ENCODE assay signal across 8 mouse cellular contexts in the genomic region with DNA sequence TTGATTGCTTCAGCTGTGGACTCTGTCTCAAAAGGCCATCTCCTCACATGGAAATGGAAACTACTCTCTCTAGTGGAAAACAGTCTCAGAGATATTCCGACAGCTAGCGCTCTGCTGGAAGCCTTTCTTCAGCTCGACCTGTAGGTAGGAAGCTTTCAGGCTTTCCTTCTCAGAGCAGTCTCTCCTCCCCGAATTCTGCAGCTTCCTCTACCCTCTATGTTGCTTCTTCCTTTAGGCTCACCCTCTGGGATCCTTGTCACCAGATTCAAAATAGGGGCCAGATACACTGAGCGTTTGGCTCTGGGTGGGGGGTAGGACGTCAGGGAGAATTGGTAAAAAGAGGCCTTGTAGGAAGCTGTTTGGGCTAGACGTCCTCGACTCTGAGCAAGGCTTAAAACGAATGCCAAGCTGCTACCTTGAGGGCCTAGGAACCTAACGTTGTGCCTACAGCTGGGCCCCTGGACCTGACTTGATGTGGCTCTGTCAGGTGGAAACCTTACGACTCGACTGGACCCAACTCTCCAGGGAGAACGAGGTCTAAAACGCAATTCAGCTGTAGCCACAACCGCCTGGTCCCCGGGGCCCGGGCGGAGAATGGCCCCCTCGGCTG. TPM values are rescaled to one million over a fixed set of nuclear protein-coding genes. Genes with fewer than 3 reads are reported as not detected.
DNase-seq lines count a peak whose midpoint lies in the region; ATAC-seq and TF ChIP-seq lines count a peak whose summit lies in the region.

No protein-coding gene starts in this region.

- TF ChIP-seq POLR2A in olfactory bulb, adult 2 months (IDR thresholded peaks at IDR 0.05; ENCODE audit: insufficient read depth, low read depth, low read length) = no peak

- H3K27ac ChIP-seq in embryonic facial prominence, embryonic 15.5 days (replicated peaks) = no peak overlapping the region
- peak overlapping the region; percentile 96 for H3K27ac ChIP-seq in limb, embryonic 10.5 days
- no peak overlapping the region for H3K27ac ChIP-seq in olfactory bulb, adult 2 months (ENCODE audit: insufficient read depth, low read depth, low read length)

- no peak for TF ChIP-seq CTCF in olfactory bulb, adult 2 months (IDR thresholded peaks at IDR 0.05; ENCODE audit: insufficient read depth, low read depth, low read length)

- H3K9ac ChIP-seq in embryonic facial prominence, embryonic 15.5 days = peak overlapping the region; percentile 62; the same call in 1 of the 2 replicates

- no peaks in the 10 kb centered on the region for H3K9me3 ChIP-seq in embryonic facial prominence, embryonic 15.5 days (replicated peaks)
- H3K9me3 ChIP-seq in limb, embryonic 10.5 days (replicated peaks) = no peaks in the 10 kb centered on the region

- peaks cover 15% of the 10 kb centered on the region for H3K4me1 ChIP-seq in embryonic facial prominence, embryonic 15.5 days
- H3K4me1 ChIP-seq in limb, embryonic 10.5 days = peaks cover 22% of the 10 kb centered on the region
- peaks cover 11% of the 10 kb centered on the region for H3K4me1 ChIP-seq in olfactory bulb, adult 2 months (ENCODE audit: control insufficient read depth, insufficient read depth, low read length)

- DNase-seq in kidney, postnatal 14 days = peak; percentile 2
- no peak for DNase-seq in kidney, adult 11 months
- DNase-seq in adrenal gland, postnatal 25 days = peak; percentile 23
- peak; percentile 73 for DNase-seq in limb, embryonic 10.5 days (ENCODE audit: low spot score)
- DNase-seq in T-cell, adult 2 months (ENCODE audit: low spot score) = no peak
- DNase-seq in thymus, postnatal 14 days = no peak

- peak overlapping the region; percentile 98 for H3K4me2 ChIP-seq in embryonic facial prominence, embryonic 15.5 days (replicated peaks)

- H3K4me3 ChIP-seq in embryonic facial prominence, embryonic 15.5 days (replicated peaks) = peak overlapping the region; percentile 57
- H3K4me3 ChIP-seq in limb, embryonic 10.5 days = peak overlapping the region; percentile 75
- peak overlapping the region; percentile 66 for H3K4me3 ChIP-seq in olfactory bulb, adult 2 months (ENCODE audit: insufficient read depth, low read depth, low read length)

- WGBS in embryonic facial prominence, embryonic 15.5 days = 6% methylated on average over 19 of the region's 19 CpGs
- 1% methylated on average over 19 of the region's 19 CpGs for WGBS in limb, embryonic 10.5 days
- WGBS in olfactory bulb, adult 2 months = 31% methylated on average over 19 of the region's 19 CpGs

- ATAC-seq in embryonic facial prominence, embryonic 15.5 days (ENCODE audit: insufficient number of reproducible peaks, low FRiP score, low TSS enrichment, low read depth) = no peak

- peaks cover 20% of the 10 kb centered on the region for H3K27me3 ChIP-seq in embryonic facial prominence, embryonic 15.5 days
- peaks cover 47% of the 10 kb centered on the region for H3K27me3 ChIP-seq in limb, embryonic 10.5 days (ENCODE audit: low read depth, poor library complexity, severe bottlenecking)

- H3K36me3 ChIP-seq in embryonic facial prominence, embryonic 15.5 days = no peaks in the 10 kb centered on the region
- H3K36me3 ChIP-seq in limb, embryonic 10.5 days = no peaks in the 10 kb centered on the region

RNA-seq across cellular contexts. Expression of gene Cnr1, which starts 1.1 kb away (rescaled TPM):
- total RNA-seq in adrenal gland, postnatal 25 days (2021) = 36.0 and 40.0 TPM in 2 replicates
- 3.5 and 3.9 TPM in 2 replicates for polyA plus RNA-seq in embryonic facial prominence, embryonic 15.5 days (2015; fragmentation: Nextera tagmentation; extraction: Ambion mirVana)
- polyA plus RNA-seq in limb, embryonic 10.5 days (2016; fragmentation: Nextera tagmentation; extraction: Ambion mirVana) = 2.2 and 2.8 TPM in 2 replicates
- polyA plus RNA-seq in olfactory bulb, adult 2 months (2012; ENCODE audit: insufficient read depth, insufficient read length, low replicate concordance, missing spikeins) = not detected in 2 replicates

Comparison
In these comparisons a context has a peak if more than half of its experiments do, and no peak if none do; other contexts are left out.
1. DNase-seq: peak in kidney, postnatal 14 days (single experiment), adrenal gland, postnatal 25 days (single experiment) and limb, embryonic 10.5 days (single experiment); none in kidney, adult 11 months (single experiment), T-cell, adult 2 months (single experiment) and thymus, postnatal 14 days (single experiment).
2. Peak in every context shown above with its lines, with median percentiles within 50 percentile points of each other: H3K4me3 ChIP-seq.